Mouse (Mus musculus) embryonic stem cell, embryonic (primary cell): ENCODE measurements at regions not wholly inside any gene's neighbourhood (a gene's known extent, or its start where the extent isn't known, plus 50 kb on each side); places are given as distances from the start of the nearest gene placed in this dataset.

ENCODE experiments used
- CTCF ChIA-PET, 4 experiments: fragments of 300-600 bp in 2 of 4; fragments of 350-600 bp in 2 of 4; sonication (Branson Sonifier 250); formaldehyde crosslinking; loops; one replicate each; lab custom pipeline; 2022; ENCODE audit warnings: inconsistent platforms in 2 of 4; lab: Charles Lee
- POLR2A ChIA-PET, 4 experiments: fragments of 300-600 bp in 2 of 4; fragments of 350-600 bp in 2 of 4; sonication (Branson Sonifier 250); formaldehyde crosslinking; loops; one replicate each; lab custom pipeline; 2022; ENCODE audit warnings: antibody characterized with exemption in 4 of 4, inconsistent platforms in 1 of 4; lab: Charles Lee

GRCm38 (mm10) chr6:127207308-127207707, 55.3 kb upstream of the Ccnd2 start:
- CTCF ChIA-PET: no interaction called here
- POLR2A ChIA-PET: no interaction called here

- CTCF ChIA-PET: no interaction called here
Observed at GRCm38 (mm10) chr6:127213355-127213754, 61.4 kb upstream of the Ccnd2 start.

GRCm38 (mm10) chr6:127215915-127216314, 63.9 kb upstream of the Ccnd2 start:
- CTCF ChIA-PET: no interaction called here
- POLR2A ChIA-PET: no interaction called here

More at GRCm38 (mm10) chr6:127213355-127213754, 61.4 kb upstream of the Ccnd2 start:
- POLR2A ChIA-PET: no interaction called here

- POLR2A ChIA-PET: interaction anchor here in 1 of 4 experiments (0.6 kb wide), 1 partner anchor 247 kb away, joined by 3 read pairs; no protein-coding TSS in a partner anchor
- CTCF ChIA-PET: no interaction called here
Observed at GRCm38 (mm10) chr6:127218634-127219445, 66.8 kb upstream of the Ccnd2 start.

GRCm38 (mm10) chr6:127219446-127219802, 67.4 kb upstream of the Ccnd2 start:
- ChIA-PET CTCF (no interaction called here), POLR2A (no interaction called here)

GRCm38 (mm10) chr6:127226242-127226983, 74.4 kb upstream of the Ccnd2 start:
- POLR2A ChIA-PET: no interaction called here
- CTCF ChIA-PET: interaction anchor here in 2 of 4 experiments (0.6 to 1.2 kb wide), 2 partner anchors 133 to 523 kb away, joined by 3 to 6 read pairs; no protein-coding TSS in a partner anchor

GRCm38 (mm10) chr6:127236510-127237109, 84.6 kb upstream of the Ccnd2 start:
- ChIA-PET POLR2A (interaction anchor here in 1 of 4 experiments (0.6 kb wide), 1 partner anchor 95 kb away, joined by 3 read pairs; no protein-coding TSS in a partner anchor), CTCF (no interaction called here)

GRCm38 (mm10) chr6:127237168-127237567, 85.2 kb upstream of the Ccnd2 start:
- ChIA-PET CTCF (no interaction called here), POLR2A (no interaction called here)

GRCm38 (mm10) chr6:127239529-127240471, 87.8 kb upstream of the Ccnd2 start:
- POLR2A ChIA-PET: no interaction called here

GRCm38 (mm10) chr6:127240472-127241375, 88.7 kb upstream of the Ccnd2 start:
- CTCF ChIA-PET: no interaction called here
- POLR2A ChIA-PET: interaction anchor here in 1 of 4 experiments (0.6 kb wide), 2 partner anchors 25 to 163 kb away, joined by 4 read pairs; no protein-coding TSS in a partner anchor

More at GRCm38 (mm10) chr6:127239529-127240471, 87.8 kb upstream of the Ccnd2 start:
- CTCF ChIA-PET: no interaction called here

- ChIA-PET POLR2A (interaction anchor here in 1 of 4 experiments (0.6 kb wide), 1 partner anchor 24 kb away, joined by 4 read pairs; no protein-coding TSS in a partner anchor), CTCF (interaction anchor here in 1 of 4 experiments (0.6 kb wide), 1 partner anchor 24 kb away, joined by 3 read pairs; no protein-coding TSS in a partner anchor)
Observed at GRCm38 (mm10) chr6:127241693-127242425, 89.9 kb upstream of the Ccnd2 start.

- ChIA-PET POLR2A (interaction anchor here in 1 of 4 experiments (0.5 kb wide), 1 partner anchor 11 kb away, joined by 3 read pairs; no protein-coding TSS in a partner anchor), CTCF (interaction anchor here in 1 of 4 experiments (1.1 kb wide), 1 partner anchor 101 kb away, joined by 3 read pairs; no protein-coding TSS in a partner anchor)
Observed at GRCm38 (mm10) chr6:127243032-127243431, 91.0 kb upstream of the Ccnd2 start.

- POLR2A ChIA-PET: interaction anchor here in 1 of 4 experiments (0.6 to 0.8 kb wide), 2 partner anchors 1007 to 1034 kb away, joined by 3 read pairs; no protein-coding TSS in a partner anchor
- CTCF ChIA-PET: no interaction called here
Observed at GRCm38 (mm10) chr6:127245814-127246440, 93.9 kb upstream of the Ccnd2 start.

GRCm38 (mm10) chr6:127246730-127247129, 94.7 kb upstream of the Ccnd2 start:
- CTCF ChIA-PET: no interaction called here
- POLR2A ChIA-PET: interaction anchor here in 1 of 4 experiments (0.6 to 0.8 kb wide), 2 partner anchors 1007 to 1033 kb away, joined by 3 read pairs; no protein-coding TSS in a partner anchor

GRCm38 (mm10) chr6:127247343-127247742, 95.3 kb upstream of the Ccnd2 start:
- POLR2A ChIA-PET: no interaction called here
- CTCF ChIA-PET: interaction anchor here in 1 of 4 experiments (0.5 kb wide), 1 partner anchor 14 kb away, joined by 3 read pairs; no protein-coding TSS in a partner anchor
